Mouse (Mus musculus): ENCODE results near the gene Abi3bp. TPM values are rescaled to one million over a fixed set of nuclear protein-coding genes. Genes with fewer than 3 reads are reported as not detected.

Abi3bp gene
- total and polyA plus RNA-seq, 2 experiments, result 1.3 to 2.1 TPM

DNA sequence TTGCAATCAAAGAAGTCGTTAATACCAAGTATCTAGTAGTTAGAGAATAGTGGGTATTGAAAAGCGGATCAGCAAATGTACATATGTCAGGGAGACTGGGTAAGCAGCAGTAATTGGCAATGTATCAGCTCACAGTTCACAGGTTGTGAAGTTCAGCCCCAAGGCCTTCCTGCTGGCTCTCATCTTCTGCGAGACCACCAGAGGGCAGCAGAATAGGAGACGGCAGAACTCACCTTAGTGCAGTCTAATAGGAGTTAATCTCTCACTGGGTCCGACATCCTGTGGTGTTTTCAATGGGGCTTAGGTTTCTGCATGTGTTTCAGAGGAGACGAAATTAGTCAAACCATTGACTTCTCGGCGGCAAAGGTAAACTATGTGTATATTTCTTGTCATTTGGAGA is 46.7 kb downstream of the Abi3bp start:
- WGBS, result 44% methylated on average over 8 of the region's 8 CpGs
- TF ChIP-seq POLR2A (IDR thresholded peaks at IDR 0.05; ENCODE audit: extremely low read depth, insufficient read depth, low read length) (no peak), CTCF (IDR thresholded peaks at IDR 0.05; ENCODE audit: low read depth, low read length) (peak; percentile 61)
- Histone ChIP-seq H3K79me2 (ENCODE audit: control insufficient read depth, insufficient read depth, low read length) (no peaks in the 10 kb centered on the region), H3K9ac (ENCODE audit: low read depth, low read length) (no peak overlapping the region), H3K27ac (replicated peaks; ENCODE audit: insufficient read depth, low read depth, low read length) (no peak overlapping the region), H3K27me3 (ENCODE audit: control insufficient read depth, insufficient read depth, low read length) (no peaks in the 10 kb centered on the region), H3K4me1 (ENCODE audit: control insufficient read depth, insufficient read depth, low read length) (peaks cover 4% of the 10 kb centered on the region; the same call in 1 of the 2 replicates), H3K4me3 (ENCODE audit: insufficient read depth, low read depth, low read length) (no peak overlapping the region), H3K36me3 (ENCODE audit: control insufficient read depth, insufficient read depth, low read length) (no peaks in the 10 kb centered on the region)
- DNase-seq (ENCODE audit: extremely low read depth, low read depth, low spot score), result peak; percentile 31

DNA sequence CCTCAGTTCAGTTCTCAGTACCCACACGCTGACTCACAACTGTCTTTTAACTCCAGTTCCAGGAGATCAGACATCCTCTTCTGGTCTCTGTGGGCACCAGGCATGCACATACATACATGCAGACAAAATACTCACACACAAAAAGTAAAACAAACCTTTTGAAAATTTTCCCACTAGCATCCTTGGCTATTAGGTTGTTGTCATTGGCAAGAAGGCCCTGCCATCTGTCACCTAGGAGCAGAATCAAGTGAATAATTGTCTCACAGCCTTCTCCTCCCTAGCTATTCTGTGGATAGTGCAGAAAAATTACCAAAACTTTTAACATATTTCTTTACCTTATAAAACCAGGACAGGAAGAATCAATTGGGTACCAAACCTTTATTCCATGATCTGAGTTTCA is 48.8 kb downstream of the Abi3bp start:
- WGBS, result 98% methylated on average over 1 of the region's 1 CpGs
- Histone ChIP-seq H3K4me1 (ENCODE audit: control insufficient read depth, insufficient read depth, low read length) (peaks cover 4% of the 10 kb centered on the region; the same call in 1 of the 2 replicates), H3K4me3 (ENCODE audit: insufficient read depth, low read depth, low read length) (no peak overlapping the region), H3K36me3 (ENCODE audit: control insufficient read depth, insufficient read depth, low read length) (no peaks in the 10 kb centered on the region), H3K79me2 (ENCODE audit: control insufficient read depth, insufficient read depth, low read length) (no peaks in the 10 kb centered on the region), H3K27me3 (ENCODE audit: control insufficient read depth, insufficient read depth, low read length) (no peaks in the 10 kb centered on the region), H3K27ac (replicated peaks; ENCODE audit: insufficient read depth, low read depth, low read length) (no peak overlapping the region), H3K9ac (ENCODE audit: low read depth, low read length) (no peak overlapping the region)
- no peak for DNase-seq (ENCODE audit: extremely low read depth, low read depth, low spot score)
- TF ChIP-seq POLR2A (IDR thresholded peaks at IDR 0.05; ENCODE audit: extremely low read depth, insufficient read depth, low read length) (no peak), CTCF (IDR thresholded peaks at IDR 0.05; ENCODE audit: low read depth, low read length) (no peak)

DNA sequence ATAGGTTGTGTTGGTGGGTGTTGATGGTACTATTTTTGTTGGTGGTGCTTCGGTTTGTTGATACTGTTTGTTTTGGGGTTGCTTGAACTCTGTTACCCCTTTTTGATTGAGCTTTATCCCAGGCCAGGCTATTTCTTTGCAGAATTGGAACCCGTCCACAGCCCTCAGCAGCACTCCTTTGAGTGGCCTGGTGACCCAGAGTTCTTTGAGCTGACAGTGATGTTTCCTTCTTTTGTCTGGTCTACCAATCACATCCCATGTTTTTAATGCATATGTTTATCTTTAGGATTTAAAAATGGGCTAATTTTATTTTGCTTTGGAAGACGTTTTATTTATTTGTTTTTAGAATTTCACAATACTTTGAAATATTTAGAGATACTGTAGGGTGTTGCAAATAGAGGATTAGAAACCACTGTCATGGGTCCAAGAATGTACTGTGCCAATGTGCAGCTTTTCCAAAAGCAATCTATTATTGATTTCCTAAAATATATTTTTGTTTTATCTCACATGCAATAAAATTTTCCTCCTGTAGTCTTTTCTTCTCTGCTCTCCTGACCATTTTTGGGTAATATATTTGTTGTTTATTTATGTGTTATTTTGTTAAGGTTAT is 50.5 kb downstream of the Abi3bp start:
- H3K27me3 ChIP-seq (ENCODE audit: control insufficient read depth, insufficient read depth, low read length), result no peaks in the 10 kb centered on the region
- DNase-seq (ENCODE audit: extremely low read depth, low read depth, low spot score), result peak; percentile 90
- no peak overlapping the region for H3K4me3 ChIP-seq (ENCODE audit: insufficient read depth, low read depth, low read length)
- H3K36me3 ChIP-seq (ENCODE audit: control insufficient read depth, insufficient read depth, low read length), result no peaks in the 10 kb centered on the region
- no peaks in the 10 kb centered on the region for H3K79me2 ChIP-seq (ENCODE audit: control insufficient read depth, insufficient read depth, low read length)
- peaks cover 4% of the 10 kb centered on the region; the same call in 1 of the 2 replicates for H3K4me1 ChIP-seq (ENCODE audit: control insufficient read depth, insufficient read depth, low read length)
- H3K9ac ChIP-seq (ENCODE audit: low read depth, low read length), result no peak overlapping the region
- 0 out of 2 replicates have a peak overlapping the region, but pooled peaks have one; percentile 18 for H3K27ac ChIP-seq (replicated peaks; ENCODE audit: insufficient read depth, low read depth, low read length)
- no peak for TF ChIP-seq POLR2A (IDR thresholded peaks at IDR 0.05; ENCODE audit: extremely low read depth, insufficient read depth, low read length)
- no peak for TF ChIP-seq CTCF (IDR thresholded peaks at IDR 0.05; ENCODE audit: low read depth, low read length)
- under 1% methylated on average over 3 of the region's 3 CpGs for WGBS

DNA sequence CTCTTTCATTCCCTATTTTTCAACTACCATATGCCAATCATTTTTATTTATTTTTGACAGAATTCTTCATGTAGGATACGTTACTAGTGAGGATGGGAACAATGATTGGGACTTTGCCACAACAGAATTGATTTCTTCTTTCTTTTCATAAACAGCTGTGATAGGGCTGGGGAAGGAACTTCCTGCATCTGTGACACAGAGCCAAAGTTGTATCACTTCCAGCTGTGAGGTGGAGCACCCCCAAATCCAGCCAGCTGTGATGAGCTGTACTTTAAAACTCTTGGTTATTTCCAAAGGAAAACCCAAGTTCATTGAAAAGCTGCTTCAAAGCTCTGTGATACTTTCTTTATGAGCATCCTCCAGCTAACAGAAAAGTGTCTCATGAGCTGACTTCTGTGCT is 101.9 kb downstream of the Abi3bp start:
- no peaks in the 10 kb centered on the region for H3K4me1 ChIP-seq (ENCODE audit: control insufficient read depth, insufficient read depth, low read length)
- 57% methylated on average over 1 of the region's 1 CpGs for WGBS
- TF ChIP-seq POLR2A (IDR thresholded peaks at IDR 0.05; ENCODE audit: extremely low read depth, insufficient read depth, low read length) (no peak), CTCF (IDR thresholded peaks at IDR 0.05; ENCODE audit: low read depth, low read length) (no peak)

DNA sequence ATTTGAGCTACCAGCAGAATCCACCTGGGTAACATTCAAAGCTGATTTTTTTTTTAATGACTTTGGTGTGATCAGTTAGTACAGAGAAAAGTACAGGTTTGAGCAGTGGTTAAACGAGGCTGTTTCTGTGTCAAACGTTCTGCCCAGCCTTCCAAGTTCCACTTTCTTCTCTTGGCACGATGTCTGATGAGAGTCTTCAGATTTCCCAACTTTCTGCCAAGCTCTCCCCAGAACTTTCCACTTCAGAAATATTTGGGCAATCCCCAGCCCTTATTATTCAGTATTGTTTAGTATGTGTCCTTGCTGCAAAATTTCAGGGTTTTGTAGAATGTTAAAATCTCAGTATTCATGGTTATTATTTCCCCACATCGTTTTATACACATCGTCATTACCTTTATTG is 115.9 kb downstream of the Abi3bp start:
- 72% methylated on average over 5 of the region's 5 CpGs for WGBS
- no peak overlapping the region for H3K27ac ChIP-seq (replicated peaks; ENCODE audit: insufficient read depth, low read depth, low read length)
- H3K27me3 ChIP-seq (ENCODE audit: control insufficient read depth, insufficient read depth, low read length), result no peaks in the 10 kb centered on the region
- no peak overlapping the region for H3K9ac ChIP-seq (ENCODE audit: low read depth, low read length)
- no peaks in the 10 kb centered on the region for H3K36me3 ChIP-seq (ENCODE audit: control insufficient read depth, insufficient read depth, low read length)
- H3K4me1 ChIP-seq (ENCODE audit: control insufficient read depth, insufficient read depth, low read length), result no peaks in the 10 kb centered on the region
- DNase-seq (ENCODE audit: extremely low read depth, low read depth, low spot score), result peak; percentile 33
- TF ChIP-seq POLR2A (IDR thresholded peaks at IDR 0.05; ENCODE audit: extremely low read depth, insufficient read depth, low read length), result no peak
- TF ChIP-seq CTCF (IDR thresholded peaks at IDR 0.05; ENCODE audit: low read depth, low read length), result no peak
- H3K4me3 ChIP-seq (ENCODE audit: insufficient read depth, low read depth, low read length), result no peak overlapping the region
- H3K79me2 ChIP-seq (ENCODE audit: control insufficient read depth, insufficient read depth, low read length), result no peaks in the 10 kb centered on the region

More for the DNA sequence above, 101.9 kb downstream of the Abi3bp start:
- Histone ChIP-seq H3K9ac (ENCODE audit: low read depth, low read length) (no peak overlapping the region), H3K4me3 (ENCODE audit: insufficient read depth, low read depth, low read length) (no peak overlapping the region), H3K27ac (replicated peaks; ENCODE audit: insufficient read depth, low read depth, low read length) (no peak overlapping the region), H3K79me2 (ENCODE audit: control insufficient read depth, insufficient read depth, low read length) (no peaks in the 10 kb centered on the region), H3K27me3 (ENCODE audit: control insufficient read depth, insufficient read depth, low read length) (no peaks in the 10 kb centered on the region), H3K36me3 (ENCODE audit: control insufficient read depth, insufficient read depth, low read length) (no peaks in the 10 kb centered on the region)
- no peak for DNase-seq (ENCODE audit: extremely low read depth, low read depth, low spot score)

DNA sequence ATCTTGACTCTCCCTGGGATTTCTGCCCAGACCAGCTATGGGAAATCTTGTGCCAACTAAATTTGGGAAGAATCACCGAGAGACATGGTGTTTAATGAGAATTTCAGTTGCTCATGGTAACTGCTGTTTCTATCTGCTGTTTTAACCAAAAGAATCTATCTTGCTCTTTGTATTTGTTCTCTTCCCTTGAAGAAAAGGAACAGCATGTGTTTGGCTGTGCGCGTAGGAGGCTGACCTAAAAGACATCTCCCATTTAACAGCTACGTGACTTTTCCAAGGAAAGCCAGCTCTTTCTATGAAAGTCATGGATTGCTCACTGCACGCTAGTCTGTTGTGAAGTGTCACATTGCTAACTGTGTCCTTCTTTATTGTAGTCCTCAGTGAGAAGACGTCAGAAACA is 117.2 kb downstream of the Abi3bp start:
- Histone ChIP-seq H3K36me3 (ENCODE audit: control insufficient read depth, insufficient read depth, low read length) (no peaks in the 10 kb centered on the region), H3K27ac (replicated peaks; ENCODE audit: insufficient read depth, low read depth, low read length) (no peak overlapping the region), H3K4me1 (ENCODE audit: control insufficient read depth, insufficient read depth, low read length) (no peaks in the 10 kb centered on the region), H3K9ac (ENCODE audit: low read depth, low read length) (no peak overlapping the region), H3K4me3 (ENCODE audit: insufficient read depth, low read depth, low read length) (no peak overlapping the region), H3K79me2 (ENCODE audit: control insufficient read depth, insufficient read depth, low read length) (no peaks in the 10 kb centered on the region), H3K27me3 (ENCODE audit: control insufficient read depth, insufficient read depth, low read length) (no peaks in the 10 kb centered on the region)
- 92% methylated on average over 6 of the region's 6 CpGs for WGBS
- TF ChIP-seq CTCF (IDR thresholded peaks at IDR 0.05; ENCODE audit: low read depth, low read length) (no peak), POLR2A (IDR thresholded peaks at IDR 0.05; ENCODE audit: extremely low read depth, insufficient read depth, low read length) (no peak)
- DNase-seq (ENCODE audit: extremely low read depth, low read depth, low spot score), result no peak
